Mouse (Mus musculus): ENCODE results near the gene Ntrk3. TPM values are rescaled to one million over a fixed set of nuclear protein-coding genes. Genes with fewer than 3 reads are reported as not detected.

Ntrk3 gene
- total and polyA plus RNA-seq, 2 experiments: 0.09 to 0.38 TPM

DNA sequence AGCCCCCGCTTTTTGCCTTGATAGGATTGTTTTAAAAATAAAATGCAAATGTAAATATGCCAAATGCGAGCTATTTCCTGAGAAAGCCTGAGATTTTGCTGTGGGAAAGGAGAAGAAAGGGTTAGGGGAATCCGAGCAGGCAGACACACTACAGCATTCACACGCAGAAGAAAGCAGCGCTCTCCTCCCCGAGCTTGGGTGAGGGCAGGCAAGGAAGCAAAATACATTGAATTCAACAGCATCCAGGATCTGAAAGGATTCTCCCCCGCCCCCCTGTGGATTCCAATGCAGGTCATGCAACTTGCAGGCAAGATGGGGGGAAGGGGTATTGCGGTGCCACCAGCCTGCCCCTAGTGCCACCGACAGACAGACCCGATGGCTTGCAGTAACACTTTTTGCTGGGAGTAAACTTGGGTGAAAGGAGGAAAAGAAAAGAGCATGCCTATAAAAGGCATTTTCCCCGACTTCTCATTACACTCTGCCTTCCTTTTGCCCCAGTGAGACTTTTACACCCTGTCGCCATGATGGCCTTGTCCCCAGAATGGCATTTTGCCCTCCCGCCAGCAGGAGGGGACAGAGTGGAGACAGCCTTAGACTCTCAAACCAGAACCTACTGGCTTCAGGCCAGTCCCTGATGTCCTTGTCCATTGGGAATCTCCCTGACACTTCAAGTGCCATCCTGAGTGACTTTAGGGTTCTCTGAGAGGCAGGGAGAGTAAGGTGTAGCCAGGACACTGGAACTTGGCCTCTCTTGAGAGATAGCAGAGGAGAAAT is 158.2 kb downstream of the Ntrk3 start:
- 8% methylated on average over 13 of the region's 13 CpGs for WGBS
- Histone ChIP-seq H3K4me3 (ENCODE audit: insufficient read depth, low read depth, low read length) (no peak overlapping the region), H3K79me2 (ENCODE audit: control insufficient read depth, insufficient read depth, low read length) (no peaks in the 10 kb centered on the region)

DNA sequence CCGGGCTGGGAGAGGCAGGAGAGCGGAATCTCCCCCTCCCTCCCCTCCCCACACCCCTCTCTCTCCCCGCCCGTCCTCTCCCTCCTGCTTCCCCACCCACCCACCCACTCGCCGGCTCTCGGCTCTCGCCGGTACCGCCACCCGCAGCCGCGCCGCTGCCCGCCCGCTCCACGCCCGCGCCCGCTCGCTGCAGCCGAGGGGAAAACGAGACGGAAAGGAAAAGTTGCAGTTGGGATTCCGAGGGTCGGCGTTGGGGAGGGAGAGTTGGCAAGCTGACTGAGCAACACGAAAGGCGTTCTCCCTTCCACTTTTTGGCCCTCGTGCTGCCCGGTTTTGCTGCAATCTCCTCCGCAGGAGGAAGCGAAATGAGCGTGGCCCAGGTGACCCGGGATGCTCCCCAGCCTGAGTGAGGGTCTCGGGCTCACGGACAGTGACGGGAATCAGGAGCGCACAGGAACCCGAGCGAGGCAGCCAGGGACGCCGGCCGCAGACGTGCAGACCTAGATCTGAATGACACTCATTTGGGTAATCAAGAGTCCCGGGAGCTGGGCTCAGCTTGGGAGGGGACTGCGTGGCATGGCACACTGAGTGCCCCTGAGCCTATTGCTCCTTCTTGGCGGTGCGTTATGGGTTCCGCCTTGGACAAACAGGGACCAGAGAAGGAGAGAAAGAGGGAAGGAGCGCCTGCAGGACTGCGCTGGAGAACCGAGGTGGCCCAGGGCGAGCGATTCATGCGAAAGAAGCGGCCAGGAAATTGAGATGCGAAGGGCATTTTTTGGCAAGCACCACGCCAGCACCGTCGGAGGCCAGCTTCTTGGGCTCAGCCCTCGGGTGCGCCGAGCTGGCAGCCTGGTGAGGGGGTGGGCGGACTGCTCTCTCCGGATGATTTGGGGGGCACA is 159.1 kb downstream of the Ntrk3 start:
- H3K27me3 ChIP-seq (ENCODE audit: control insufficient read depth, insufficient read depth, low read length): 0 out of 2 replicates have a peak, but pooled peaks cover 3% of the 10 kb centered on the region

More for the DNA sequence above, 158.2 kb downstream of the Ntrk3 start:
- H3K36me3 ChIP-seq (ENCODE audit: control insufficient read depth, insufficient read depth, low read length): no peaks in the 10 kb centered on the region
- TF ChIP-seq CTCF (IDR thresholded peaks at IDR 0.05; ENCODE audit: low read depth, low read length): no peak
- no peak for TF ChIP-seq POLR2A (IDR thresholded peaks at IDR 0.05; ENCODE audit: extremely low read depth, insufficient read depth, low read length)
- no peak for DNase-seq (ENCODE audit: extremely low read depth, low read depth, low spot score)
- H3K4me1 ChIP-seq (ENCODE audit: control insufficient read depth, insufficient read depth, low read length): no peaks in the 10 kb centered on the region
- 0 out of 2 replicates have a peak, but pooled peaks cover 3% of the 10 kb centered on the region for H3K27me3 ChIP-seq (ENCODE audit: control insufficient read depth, insufficient read depth, low read length)
- H3K9ac ChIP-seq (ENCODE audit: low read depth, low read length): no peak overlapping the region
- H3K27ac ChIP-seq (replicated peaks; ENCODE audit: insufficient read depth, low read depth, low read length): no peak overlapping the region

DNA sequence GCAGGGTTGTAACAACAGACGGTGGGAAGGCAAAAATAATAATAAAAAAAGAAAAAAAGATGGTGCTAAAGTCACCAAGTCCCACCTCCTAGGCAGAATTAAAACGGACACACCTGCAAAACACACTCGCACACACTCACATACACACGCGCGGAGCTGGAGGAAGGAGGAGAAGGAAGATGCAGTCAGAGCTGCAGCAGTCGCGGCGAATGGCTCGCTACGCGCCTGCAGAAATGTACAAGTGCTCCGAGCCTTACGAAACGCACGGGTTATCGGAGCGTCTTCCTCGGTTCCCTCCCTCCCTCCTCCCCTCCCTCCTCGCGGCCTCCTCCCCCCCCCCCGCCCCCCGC is 159.7 kb downstream of the Ntrk3 start:
- Histone ChIP-seq H3K4me3 (ENCODE audit: insufficient read depth, low read depth, low read length) (0 out of 2 replicates have a peak overlapping the region, but pooled peaks have one; percentile 5), H3K27ac (replicated peaks; ENCODE audit: insufficient read depth, low read depth, low read length) (no peak overlapping the region), H3K9ac (ENCODE audit: low read depth, low read length) (no peak overlapping the region), H3K79me2 (ENCODE audit: control insufficient read depth, insufficient read depth, low read length) (no peaks in the 10 kb centered on the region), H3K27me3 (ENCODE audit: control insufficient read depth, insufficient read depth, low read length) (0 out of 2 replicates have a peak, but pooled peaks cover 3% of the 10 kb centered on the region), H3K4me1 (ENCODE audit: control insufficient read depth, insufficient read depth, low read length) (no peaks in the 10 kb centered on the region), H3K36me3 (ENCODE audit: control insufficient read depth, insufficient read depth, low read length) (no peaks in the 10 kb centered on the region)
- TF ChIP-seq CTCF (IDR thresholded peaks at IDR 0.05; ENCODE audit: low read depth, low read length): no peak
- TF ChIP-seq POLR2A (IDR thresholded peaks at IDR 0.05; ENCODE audit: extremely low read depth, insufficient read depth, low read length): no peak
- 2% methylated on average over 19 of the region's 23 CpGs for WGBS
- no peak for DNase-seq (ENCODE audit: extremely low read depth, low read depth, low spot score)

More for the DNA sequence above, 159.1 kb downstream of the Ntrk3 start:
- H3K36me3 ChIP-seq (ENCODE audit: control insufficient read depth, insufficient read depth, low read length): no peaks in the 10 kb centered on the region
- 2% methylated on average over 50 of the region's 66 CpGs for WGBS
- no peak overlapping the region; the same call in 1 of the 2 replicates for H3K4me3 ChIP-seq (ENCODE audit: insufficient read depth, low read depth, low read length)
- no peaks in the 10 kb centered on the region for H3K4me1 ChIP-seq (ENCODE audit: control insufficient read depth, insufficient read depth, low read length)
- no peak overlapping the region for H3K9ac ChIP-seq (ENCODE audit: low read depth, low read length)
- H3K79me2 ChIP-seq (ENCODE audit: control insufficient read depth, insufficient read depth, low read length): no peaks in the 10 kb centered on the region
- no peak for TF ChIP-seq POLR2A (IDR thresholded peaks at IDR 0.05; ENCODE audit: extremely low read depth, insufficient read depth, low read length)
- TF ChIP-seq CTCF (IDR thresholded peaks at IDR 0.05; ENCODE audit: low read depth, low read length): no peak
- no peak overlapping the region for H3K27ac ChIP-seq (replicated peaks; ENCODE audit: insufficient read depth, low read depth, low read length)
- no peak for DNase-seq (ENCODE audit: extremely low read depth, low read depth, low spot score)

DNA sequence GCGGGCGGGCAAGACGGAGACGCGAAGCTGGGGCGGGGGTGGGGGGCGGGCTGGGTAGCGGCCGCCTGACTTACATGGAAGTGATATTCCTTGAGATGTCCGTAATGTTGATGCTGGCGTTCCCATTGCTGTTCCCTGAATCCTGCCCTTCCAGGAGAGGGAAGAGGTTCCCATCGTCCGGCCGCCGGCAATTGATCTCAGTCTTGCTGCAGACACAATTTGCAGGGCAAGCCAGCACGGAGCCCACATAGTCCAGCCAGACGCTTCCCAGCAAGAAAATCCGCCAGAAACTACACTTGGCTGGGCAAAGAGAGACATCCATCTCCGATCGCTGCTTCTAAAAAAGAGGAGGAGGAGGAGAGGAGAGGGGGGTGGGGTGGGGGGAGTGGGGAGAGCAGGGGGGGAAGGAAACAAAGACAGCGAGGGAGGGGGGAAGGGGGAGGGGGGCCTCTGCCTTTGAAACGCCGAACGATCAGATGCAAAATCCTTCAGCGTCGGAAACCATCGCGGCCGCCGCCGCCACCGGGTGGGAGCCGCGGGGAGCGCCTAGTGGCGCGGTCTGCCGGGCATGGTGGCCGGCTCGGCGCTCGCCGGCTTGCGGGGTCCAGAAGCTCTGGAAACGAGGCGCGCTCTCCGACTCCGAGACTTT is 160.2 kb downstream of the Ntrk3 start:
- H3K79me2 ChIP-seq (ENCODE audit: control insufficient read depth, insufficient read depth, low read length): no peaks in the 10 kb centered on the region
- no peak for TF ChIP-seq POLR2A (IDR thresholded peaks at IDR 0.05; ENCODE audit: extremely low read depth, insufficient read depth, low read length)
- TF ChIP-seq CTCF (IDR thresholded peaks at IDR 0.05; ENCODE audit: low read depth, low read length): no peak
- H3K4me3 ChIP-seq (ENCODE audit: insufficient read depth, low read depth, low read length): 0 out of 2 replicates have a peak overlapping the region, but pooled peaks have one; percentile 5
- WGBS: 2% methylated on average over 49 of the region's 49 CpGs
- no peak overlapping the region for H3K9ac ChIP-seq (ENCODE audit: low read depth, low read length)
- no peak for DNase-seq (ENCODE audit: extremely low read depth, low read depth, low spot score)
- 0 out of 2 replicates have a peak, but pooled peaks cover 3% of the 10 kb centered on the region for H3K27me3 ChIP-seq (ENCODE audit: control insufficient read depth, insufficient read depth, low read length)
- H3K4me1 ChIP-seq (ENCODE audit: control insufficient read depth, insufficient read depth, low read length): no peaks in the 10 kb centered on the region
- H3K27ac ChIP-seq (replicated peaks; ENCODE audit: insufficient read depth, low read depth, low read length): no peak overlapping the region
- H3K36me3 ChIP-seq (ENCODE audit: control insufficient read depth, insufficient read depth, low read length): no peaks in the 10 kb centered on the region

DNA sequence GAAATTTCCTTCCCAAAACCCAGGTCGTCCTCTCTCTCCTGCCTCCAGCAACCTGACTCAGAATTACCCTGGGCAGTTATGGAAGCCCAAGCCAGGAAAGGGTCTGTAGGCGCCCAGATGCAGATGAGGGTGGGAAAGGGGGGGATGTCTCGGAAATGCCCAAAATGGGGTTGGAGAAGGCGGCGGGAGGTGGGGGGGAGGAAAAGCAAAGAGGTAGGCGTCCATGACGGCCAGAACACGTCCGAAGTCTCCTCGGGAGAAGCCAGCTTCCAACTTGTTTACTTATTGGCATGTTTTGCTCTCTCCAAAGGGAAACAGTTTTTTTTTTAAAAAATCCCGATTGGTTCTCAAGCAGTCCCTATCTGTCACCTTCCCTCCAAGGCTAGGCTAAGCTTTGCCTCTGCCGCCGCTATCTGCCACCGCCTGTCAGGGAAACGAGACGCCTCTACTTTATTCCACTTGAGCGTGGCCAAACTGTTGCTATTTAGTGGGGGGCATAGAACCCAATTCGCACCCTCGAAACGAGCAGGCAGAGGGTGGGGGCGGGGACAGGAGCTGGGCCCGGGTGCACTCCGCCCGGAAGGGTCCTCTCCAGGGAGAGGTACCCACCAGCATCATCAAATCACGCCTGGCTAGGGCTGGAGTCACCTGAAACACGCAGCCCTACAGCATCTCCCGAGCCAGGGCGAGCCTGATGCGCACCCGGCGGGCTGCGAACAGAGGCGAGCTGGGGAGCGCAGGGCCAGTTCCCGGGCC is 160.9 kb downstream of the Ntrk3 start:
- Histone ChIP-seq H3K36me3 (ENCODE audit: control insufficient read depth, insufficient read depth, low read length) (no peaks in the 10 kb centered on the region), H3K27ac (replicated peaks; ENCODE audit: insufficient read depth, low read depth, low read length) (no peak overlapping the region), H3K27me3 (ENCODE audit: control insufficient read depth, insufficient read depth, low read length) (0 out of 2 replicates have a peak, but pooled peaks cover 3% of the 10 kb centered on the region), H3K4me1 (ENCODE audit: control insufficient read depth, insufficient read depth, low read length) (no peaks in the 10 kb centered on the region), H3K9ac (ENCODE audit: low read depth, low read length) (no peak overlapping the region), H3K79me2 (ENCODE audit: control insufficient read depth, insufficient read depth, low read length) (no peaks in the 10 kb centered on the region), H3K4me3 (ENCODE audit: insufficient read depth, low read depth, low read length) (peak overlapping the region; percentile 13; the same call in 1 of the 2 replicates)
- TF ChIP-seq CTCF (IDR thresholded peaks at IDR 0.05; ENCODE audit: low read depth, low read length) (no peak), POLR2A (IDR thresholded peaks at IDR 0.05; ENCODE audit: extremely low read depth, insufficient read depth, low read length) (no peak)
- DNase-seq (ENCODE audit: extremely low read depth, low read depth, low spot score): no peak
- WGBS: 5% methylated on average over 32 of the region's 35 CpGs

Measured in liver, adult 2 months (tissue).